Mouse (Mus musculus): Measurements from ENCODE around the gene Rora. TPM values are rescaled to one million over a fixed set of nuclear protein-coding genes. Genes with fewer than 3 reads are reported as not detected.

The Rora gene
- polyA plus RNA-seq, 1 experiment: 4.5 TPM

- no peaks in the 10 kb centered on the region for H3K4me1 ChIP-seq (ENCODE audit: control insufficient read depth, insufficient read depth, insufficient read length, low read length)
- TF ChIP-seq POLR2A (IDR thresholded peaks at IDR 0.05; ENCODE audit: low read depth, low read length) (no peak), CTCF (IDR thresholded peaks at IDR 0.05; ENCODE audit: extremely low read depth, insufficient read length, insufficient replicate concordance, low read depth, low read length) (no peak)
- H3K36me3 ChIP-seq (ENCODE audit: control insufficient read depth, insufficient read depth, low read length): no peaks in the 10 kb centered on the region
- H3K27ac ChIP-seq (ENCODE audit: insufficient read depth, low read depth, low read length): no peak overlapping the region
- no peak overlapping the region for H3K4me3 ChIP-seq (ENCODE audit: low read depth, low read length)
- no peaks in the 10 kb centered on the region for H3K27me3 ChIP-seq (ENCODE audit: control insufficient read depth, insufficient read depth, low read length)
- 62% methylated on average over 6 of the region's 6 CpGs for WGBS
Observed at GRCm38 (mm10) chr9:69140144-69140543, 486.6 kb downstream of the Rora start.

GRCm38 (mm10) chr9:69141859-69142258 lies 488.3 kb downstream of the Rora start:
- Histone ChIP-seq H3K4me1 (ENCODE audit: control insufficient read depth, insufficient read depth, insufficient read length, low read length) (no peaks in the 10 kb centered on the region), H3K4me3 (ENCODE audit: low read depth, low read length) (no peak overlapping the region), H3K36me3 (ENCODE audit: control insufficient read depth, insufficient read depth, low read length) (no peaks in the 10 kb centered on the region), H3K27me3 (ENCODE audit: control insufficient read depth, insufficient read depth, low read length) (no peaks in the 10 kb centered on the region), H3K27ac (ENCODE audit: insufficient read depth, low read depth, low read length) (no peak overlapping the region)
- TF ChIP-seq CTCF (IDR thresholded peaks at IDR 0.05; ENCODE audit: extremely low read depth, insufficient read length, insufficient replicate concordance, low read depth, low read length) (no peak), POLR2A (IDR thresholded peaks at IDR 0.05; ENCODE audit: low read depth, low read length) (no peak)
- WGBS: 68% methylated on average over 4 of the region's 4 CpGs

GRCm38 (mm10) chr9:69146937-69147336 lies 493.4 kb downstream of the Rora start:
- Histone ChIP-seq H3K27ac (ENCODE audit: insufficient read depth, low read depth, low read length) (no peak overlapping the region), H3K36me3 (ENCODE audit: control insufficient read depth, insufficient read depth, low read length) (no peaks in the 10 kb centered on the region), H3K4me1 (ENCODE audit: control insufficient read depth, insufficient read depth, insufficient read length, low read length) (no peaks in the 10 kb centered on the region), H3K4me3 (ENCODE audit: low read depth, low read length) (no peak overlapping the region), H3K27me3 (ENCODE audit: control insufficient read depth, insufficient read depth, low read length) (no peaks in the 10 kb centered on the region)
- no peak for TF ChIP-seq POLR2A (IDR thresholded peaks at IDR 0.05; ENCODE audit: low read depth, low read length)
- TF ChIP-seq CTCF (IDR thresholded peaks at IDR 0.05; ENCODE audit: extremely low read depth, insufficient read length, insufficient replicate concordance, low read depth, low read length): no peak
- WGBS: 92% methylated on average over 1 of the region's 1 CpGs

GRCm38 (mm10) chr9:69150224-69150623 lies 496.6 kb downstream of the Rora start:
- H3K36me3 ChIP-seq (ENCODE audit: control insufficient read depth, insufficient read depth, low read length): no peaks in the 10 kb centered on the region
- TF ChIP-seq POLR2A (IDR thresholded peaks at IDR 0.05; ENCODE audit: low read depth, low read length) (no peak), CTCF (IDR thresholded peaks at IDR 0.05; ENCODE audit: extremely low read depth, insufficient read length, insufficient replicate concordance, low read depth, low read length) (no peak)
- H3K4me3 ChIP-seq (ENCODE audit: low read depth, low read length): no peak overlapping the region
- H3K27ac ChIP-seq (ENCODE audit: insufficient read depth, low read depth, low read length): no peak overlapping the region
- H3K27me3 ChIP-seq (ENCODE audit: control insufficient read depth, insufficient read depth, low read length): no peaks in the 10 kb centered on the region
- 69% methylated on average over 14 of the region's 14 CpGs for WGBS
- H3K4me1 ChIP-seq (ENCODE audit: control insufficient read depth, insufficient read depth, insufficient read length, low read length): no peaks in the 10 kb centered on the region

- H3K4me3 ChIP-seq (ENCODE audit: low read depth, low read length): no peak overlapping the region
- no peaks in the 10 kb centered on the region for H3K4me1 ChIP-seq (ENCODE audit: control insufficient read depth, insufficient read depth, insufficient read length, low read length)
- TF ChIP-seq CTCF (IDR thresholded peaks at IDR 0.05; ENCODE audit: extremely low read depth, insufficient read length, insufficient replicate concordance, low read depth, low read length): no peak
- H3K27me3 ChIP-seq (ENCODE audit: control insufficient read depth, insufficient read depth, low read length): no peaks in the 10 kb centered on the region
- no peak overlapping the region for H3K27ac ChIP-seq (ENCODE audit: insufficient read depth, low read depth, low read length)
- 82% methylated on average over 5 of the region's 5 CpGs for WGBS
- no peaks in the 10 kb centered on the region for H3K36me3 ChIP-seq (ENCODE audit: control insufficient read depth, insufficient read depth, low read length)
Observed at GRCm38 (mm10) chr9:69154684-69155083, 501.1 kb downstream of the Rora start.

- no peaks in the 10 kb centered on the region for H3K36me3 ChIP-seq (ENCODE audit: control insufficient read depth, insufficient read depth, low read length)
- WGBS: 35% methylated on average over 8 of the region's 8 CpGs
- TF ChIP-seq CTCF (IDR thresholded peaks at IDR 0.05; ENCODE audit: extremely low read depth, insufficient read length, insufficient replicate concordance, low read depth, low read length): no peak
- H3K27me3 ChIP-seq (ENCODE audit: control insufficient read depth, insufficient read depth, low read length): no peaks in the 10 kb centered on the region
- no peak overlapping the region for H3K27ac ChIP-seq (ENCODE audit: insufficient read depth, low read depth, low read length)
- no peaks in the 10 kb centered on the region for H3K4me1 ChIP-seq (ENCODE audit: control insufficient read depth, insufficient read depth, insufficient read length, low read length)
- no peak overlapping the region for H3K4me3 ChIP-seq (ENCODE audit: low read depth, low read length)
Observed at GRCm38 (mm10) chr9:69155836-69156595, 502.4 kb downstream of the Rora start.

GRCm38 (mm10) chr9:69160818-69161217 lies 507.2 kb downstream of the Rora start:
- Histone ChIP-seq H3K4me1 (ENCODE audit: control insufficient read depth, insufficient read depth, insufficient read length, low read length) (no peaks in the 10 kb centered on the region), H3K4me3 (ENCODE audit: low read depth, low read length) (no peak overlapping the region), H3K27ac (ENCODE audit: insufficient read depth, low read depth, low read length) (no peak overlapping the region), H3K36me3 (ENCODE audit: control insufficient read depth, insufficient read depth, low read length) (no peaks in the 10 kb centered on the region), H3K27me3 (ENCODE audit: control insufficient read depth, insufficient read depth, low read length) (no peaks in the 10 kb centered on the region)
- WGBS: 88% methylated on average over 5 of the region's 5 CpGs
- TF ChIP-seq CTCF (IDR thresholded peaks at IDR 0.05; ENCODE audit: extremely low read depth, insufficient read length, insufficient replicate concordance, low read depth, low read length) (no peak), POLR2A (IDR thresholded peaks at IDR 0.05; ENCODE audit: low read depth, low read length) (no peak)
